Comparison of ENCODE assay signal across 13 mouse cellular contexts in the genomic region with DNA sequence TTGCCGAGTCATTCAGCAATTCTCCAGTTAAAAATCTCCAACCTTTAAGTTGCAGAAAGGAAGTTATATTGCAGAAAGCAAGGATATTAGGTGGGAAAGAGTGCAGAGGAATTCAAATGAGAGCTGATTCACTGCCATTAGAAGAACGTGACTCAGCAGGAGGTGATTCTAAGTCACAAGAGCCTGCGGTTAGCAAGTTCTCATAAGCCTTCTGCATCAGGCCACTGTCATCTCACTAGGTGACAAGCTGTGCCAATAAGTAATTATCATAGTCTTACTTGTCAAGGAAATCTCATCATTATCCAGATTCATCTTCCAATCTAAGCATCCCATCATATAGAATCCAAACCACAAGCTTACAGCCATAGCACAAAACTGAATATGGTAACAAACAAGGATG.
"Had no signal": no experiment of that assay in that cellular context is flagged by ENCODE, and none has a peak within 500 bp of the region (broad histone marks: within the 10 kb centered on the region; RNA-seq: fewer than 3 reads in every experiment).

No protein-coding gene starts in this region.

- H3K4me1 ChIP-seq: limb, embryonic 10.5 days; liver, embryonic 15.5 days; megakaryocyte, embryonic 14.5 days had no signal

- ATAC-seq: midbrain, embryonic 16.5 days had no signal

- H3K9me3 ChIP-seq: limb, embryonic 10.5 days; liver, embryonic 15.5 days; megakaryocyte, embryonic 14.5 days had no signal

- H3K27ac ChIP-seq: left cerebral cortex, adult 2 months; limb, embryonic 10.5 days; liver, embryonic 15.5 days; stomach, postnatal 0 days had no signal

- H3K36me3 ChIP-seq: limb, embryonic 10.5 days; liver, embryonic 15.5 days had no signal

- H3K27me3 ChIP-seq: liver, embryonic 15.5 days; megakaryocyte, embryonic 14.5 days had no signal

- DNase-seq: kidney, adult 18-20 months; kidney, postnatal 14 days; lung, embryonic 14.5 days; right cerebral cortex, postnatal 14 days; thymus, postnatal 14 days had no signal

- H3K4me2 ChIP-seq: liver, embryonic 11.5 days; liver, embryonic 15.5 days; lung, embryonic 14.5 days; midbrain, embryonic 11.5 days had no signal

- H3K9ac ChIP-seq: liver, embryonic 15.5 days; lung, embryonic 14.5 days had no signal

- H3K4me3 ChIP-seq: left cerebral cortex, adult 2 months; limb, embryonic 10.5 days; liver, embryonic 15.5 days; megakaryocyte, embryonic 14.5 days had no signal
